Mouse (Mus musculus) left cerebral cortex, adult 2 months (tissue): ENCODE measurements around the gene Etv3. TPM values are rescaled to one million over a fixed set of nuclear protein-coding genes. Genes with fewer than 3 reads are reported as not detected.
A peak's percentile ranks its signal among the peaks of the same experiment; 100 is the strongest.

ENCODE experiments used
- DNase-seq, 2 experiments: peaks; one replicate each; pipeline ENCODE4 v3.0.0; 2021 to 2022; ENCODE audit warnings: low spot score in 2 of 2, mixed read lengths in 1 of 2; ENCODE audit errors: extremely low spot score in 1 of 2
- H3K27ac ChIP-seq: fragments of 200-600 bp; 2 replicates; pipeline ENCODE4 v1.8.1; 2022
- H3K4me3 ChIP-seq: fragments of 200-600 bp; 2 replicates; pipeline ENCODE4 v1.8.1; 2022
- CTCF ChIP-seq: fragments of 200-600 bp; IDR thresholded peaks from 2 replicates; pipeline ENCODE4 v1.8.1; 2022; ENCODE audit warnings: antibody characterized with exemption, mild to moderate bottlenecking, moderate library complexity
- intact Hi-C: fragments of 180-260 bp; cut with DNase I; formaldehyde crosslinking; loops from one replicate; pipeline ENCODE4 v1.15.1; 2025
- total RNA-seq, 2 experiments: library from RNA; stranded (reverse); gene quantifications; 2 replicates each; pipeline ENCODE4 v1.2.3; 2021

Etv3 gene
- total RNA-seq, 2 experiments from 2014 or later: 27.1 to 28.9 TPM

DNA sequence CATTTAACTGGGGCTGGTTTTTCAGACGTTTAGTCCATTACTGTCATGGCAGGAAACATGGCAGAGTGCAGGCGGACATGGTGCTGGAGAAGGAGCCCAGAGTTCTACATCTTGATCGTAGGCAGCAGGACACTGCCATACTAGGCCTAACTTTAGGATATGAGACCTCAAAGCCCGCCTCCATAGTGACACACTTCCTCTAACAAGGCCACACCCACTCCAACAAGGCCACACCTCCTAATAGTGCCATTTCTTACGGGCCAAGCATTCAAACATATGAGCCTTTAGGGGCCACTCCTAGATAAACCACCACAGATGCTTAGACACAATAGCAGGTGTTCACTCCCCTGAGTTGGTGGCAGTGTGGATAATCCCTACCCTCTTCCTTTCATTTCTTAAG lies 38.3 kb downstream of the Etv3 start:
- intact Hi-C loops: loop anchor here (2.0 to 5.0 kb wide), 4 partner anchors 36 to 321 kb away; partner anchors contain the start of gene Etv3
- Histone ChIP-seq H3K27ac (no peak overlapping the region), H3K4me3 (no peak overlapping the region)
- no peak for DNase-seq
- no peak for TF ChIP-seq CTCF

DNA sequence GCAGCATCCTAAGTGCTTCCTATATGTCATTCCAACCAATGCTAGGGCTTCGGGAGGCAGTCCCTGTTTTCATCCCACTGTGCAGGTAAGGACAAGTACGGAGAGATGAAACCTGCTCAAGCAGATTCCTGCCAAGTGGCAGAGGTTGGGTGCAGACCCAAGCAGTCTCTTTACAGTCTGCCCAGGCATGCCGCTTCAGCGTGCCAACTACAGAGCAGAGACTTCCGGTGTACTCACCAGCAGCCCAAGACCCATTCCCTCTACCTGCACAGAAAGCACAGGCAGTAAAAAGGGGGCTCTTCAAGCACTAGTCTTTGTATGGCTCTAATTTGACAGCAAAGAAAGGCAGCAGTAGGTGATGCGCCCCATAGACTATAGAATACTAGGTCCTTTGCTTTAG lies 40.4 kb downstream of the Etv3 start:
- no peak for TF ChIP-seq CTCF
- intact Hi-C loops: loop anchor here (5.0 kb wide), 1 partner anchor 52 kb away; the partner anchor contains the start of gene Arhgef11
- no peak for DNase-seq
- Histone ChIP-seq H3K27ac (peak overlapping the region; percentile 78), H3K4me3 (peak overlapping the region; percentile 35; the same call in 1 of the 2 replicates)

DNA sequence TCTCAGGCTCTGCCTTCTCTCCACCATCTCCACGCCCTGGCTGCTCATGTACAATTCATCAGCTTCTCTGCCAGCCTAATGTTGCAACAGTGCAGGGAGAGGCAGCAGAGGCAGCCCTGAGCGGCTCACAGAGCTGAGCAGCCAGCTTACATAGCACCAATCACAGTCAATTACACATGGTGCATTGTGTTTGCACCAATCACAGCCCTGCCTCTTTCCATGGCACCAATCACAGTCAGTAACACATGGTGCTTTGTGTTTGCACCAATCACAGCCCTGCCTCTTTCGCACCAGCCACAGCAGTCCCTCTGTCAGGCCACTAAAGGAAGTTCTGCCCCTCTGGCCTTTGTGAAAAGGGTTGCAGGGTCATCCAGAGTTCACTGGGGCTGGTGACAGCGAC lies 40.9 kb downstream of the Etv3 start:
- DNase-seq: peak; percentile 76 to 86
- Histone ChIP-seq H3K4me3 (peak overlapping the region; percentile 45), H3K27ac (peak overlapping the region; percentile 78)
- intact Hi-C loops: loop anchor here (5.0 kb wide), 1 partner anchor 51 kb away; the partner anchor contains the start of gene Arhgef11
- TF ChIP-seq CTCF: no peak; the same call in none of the 2 replicates

DNA sequence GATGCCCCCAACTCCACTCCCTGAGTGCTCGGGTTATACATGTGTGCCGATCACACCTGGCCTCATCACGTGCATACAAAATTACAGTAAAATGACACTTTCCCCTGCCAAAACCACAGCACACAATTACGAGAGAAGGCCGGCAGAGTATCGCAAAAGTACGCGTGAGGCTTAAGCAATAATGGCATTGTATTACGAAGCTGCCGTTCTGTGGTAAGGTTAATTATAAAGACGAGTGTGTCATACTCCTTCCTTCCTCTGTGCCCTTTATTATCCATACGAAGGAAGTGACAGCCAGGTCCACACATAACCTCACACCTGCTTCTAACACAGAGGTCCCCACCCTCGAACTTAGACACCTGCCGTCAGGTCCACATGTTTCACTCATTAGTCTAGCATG lies 42.3 kb downstream of the Etv3 start:
- no peak for TF ChIP-seq CTCF
- intact Hi-C loops: loop anchor here (5.0 kb wide), 1 partner anchor 50 kb away; the partner anchor contains the start of gene Arhgef11
- no peak for DNase-seq
- Histone ChIP-seq H3K4me3 (no peak overlapping the region), H3K27ac (no peak overlapping the region)

DNA sequence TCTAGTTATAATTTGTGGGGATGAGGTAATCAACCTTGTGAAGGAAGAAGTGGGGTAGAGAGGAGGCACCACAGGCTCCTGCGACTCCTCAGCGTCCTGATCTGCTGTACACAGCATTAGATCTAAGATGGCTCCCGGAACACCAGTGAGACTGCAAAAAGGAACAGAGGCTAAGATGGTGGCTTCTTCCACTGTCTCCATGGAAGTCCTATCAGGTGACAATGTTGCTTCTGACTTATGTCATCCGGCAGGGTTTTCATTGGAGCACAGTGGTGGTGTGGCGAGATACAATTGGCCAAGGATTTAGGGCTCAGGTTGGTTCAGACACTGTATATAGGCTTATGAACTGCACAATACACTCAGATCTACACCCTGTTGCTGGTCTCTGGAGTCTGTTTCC lies 43.5 kb downstream of the Etv3 start:
- intact Hi-C loops: loop anchor here (5.0 kb wide), 1 partner anchor 49 kb away; the partner anchor contains the start of gene Arhgef11
- Histone ChIP-seq H3K27ac (no peak overlapping the region), H3K4me3 (no peak overlapping the region)
- no peak for DNase-seq
- TF ChIP-seq CTCF: no peak

DNA sequence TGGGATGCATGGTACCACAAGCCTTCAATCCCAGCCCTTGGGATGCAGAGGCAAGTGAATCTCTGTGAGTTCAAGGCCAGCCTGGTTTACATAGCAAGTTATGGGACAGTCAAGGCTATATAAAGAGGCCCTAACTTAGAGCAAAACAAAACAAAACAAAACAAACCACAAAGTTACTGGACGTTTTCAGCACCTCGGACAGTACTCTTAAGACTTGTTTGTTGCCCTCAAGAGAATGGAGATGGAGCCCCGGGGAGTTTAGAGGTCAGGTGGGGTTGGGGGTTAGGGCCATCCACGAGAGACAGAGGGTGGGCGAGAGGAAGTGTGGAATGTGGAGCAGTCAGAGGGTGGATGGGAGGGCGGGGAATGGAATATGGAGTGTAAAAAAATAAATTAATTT lies 50.6 kb downstream of the Etv3 start:
- intact Hi-C loops: no loop called here
- TF ChIP-seq CTCF: no peak
- no peak overlapping the region for H3K4me3 ChIP-seq
- no peak overlapping the region for H3K27ac ChIP-seq
- DNase-seq: no peak

DNA sequence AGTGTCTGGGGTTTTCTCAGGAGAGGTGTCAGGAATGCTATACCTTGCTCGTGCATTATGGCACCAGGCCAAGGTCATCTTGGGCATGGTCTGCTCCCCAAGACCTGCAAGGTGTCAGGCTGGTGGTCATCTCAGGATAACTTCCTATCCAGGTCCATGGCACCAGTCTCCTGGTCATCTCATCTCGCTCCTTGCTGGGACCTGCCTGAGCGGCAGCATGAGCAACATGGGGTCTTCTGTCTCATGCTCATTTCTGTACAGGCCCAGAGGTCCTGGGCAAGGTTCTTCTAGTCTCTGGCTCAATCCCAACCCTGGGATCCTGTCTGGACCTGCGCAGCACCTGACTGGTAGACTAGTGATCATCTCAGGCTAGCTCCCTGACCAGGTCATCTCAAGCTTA lies 57.1 kb downstream of the Etv3 start:
- DNase-seq: no peak
- Histone ChIP-seq H3K27ac (no peak overlapping the region), H3K4me3 (no peak overlapping the region)
- no peak for TF ChIP-seq CTCF
- intact Hi-C loops: no loop called here

Other genes with a start within 250 kb of the Etv3 start
- not detected for gene Cd5l, start 167.5 kb upstream of the Etv3 start, total RNA-seq
- gene Fcrl1, start 149.0 kb upstream of the Etv3 start, total RNA-seq: under 1 TPM in 1 of 2 experiments, not detected in 1; 0.38 TPM
- not detected for gene Fcrl5, start 89.6 kb upstream of the Etv3 start, total RNA-seq
- 10 to 100 TPM; 60.2 to 60.3 TPM for gene Arhgef11, start 92.2 kb downstream of the Etv3 start, total RNA-seq
- under 1 TPM; 0.16 to 0.54 TPM for gene Lrrc71, start 223.2 kb downstream of the Etv3 start, total RNA-seq